Mouse (Mus musculus) central nervous system, embryonic 18 days (tissue): ENCODE data around the gene Vmn1r166. TPM values are rescaled to one million over a fixed set of nuclear protein-coding genes. Genes with fewer than 3 reads are reported as not detected.

Experiments
- polyA plus RNA-seq: library from polyadenylated mRNA; depleted of rRNA; stranded (reverse); fragments of >200 nt; gene quantifications from 2 replicates; pipeline ENCODE4 v1.2.3, GENCODE M21; 2012; rRNA removed

Gene Vmn1r166
- not detected in 2 replicates for polyA plus RNA-seq

GRCm38 (mm10) chr7:23251582-23251981, at the start of gene Vmn1r166:
Gene Vmn1r166, minus strand, starts transcription at chr7:23251682.

GRCm38 (mm10) chr7:23300892-23301291, 49.4 kb upstream of the Vmn1r166 start, which contains the start of gene Nlrp4e:
Gene Nlrp4e, plus strand, starts transcription at chr7:23301192.

DNA sequence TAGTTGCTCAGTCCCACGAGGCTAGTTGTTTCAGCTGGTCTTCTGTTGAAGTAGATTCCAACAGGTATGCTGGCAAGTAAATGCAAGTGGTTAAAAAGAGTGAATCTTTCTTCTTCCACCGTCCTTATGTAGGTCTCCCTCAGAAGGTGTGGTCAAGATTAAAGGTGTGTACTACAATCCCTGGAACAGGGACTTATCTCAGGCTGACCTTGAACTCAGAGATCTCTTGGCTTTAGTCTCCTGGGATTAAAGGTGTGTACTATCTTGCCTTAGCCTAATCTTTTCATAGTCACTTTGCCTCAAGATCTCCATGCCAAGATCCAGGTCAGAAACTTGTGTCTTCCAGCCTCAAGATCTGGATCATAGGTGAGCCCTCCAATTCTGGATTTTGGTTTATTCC, 27.3 kb upstream of the Vmn1r166 start, which contains the start of gene Gm6902:
Gene Gm6902, minus strand, starts transcription at position 101 of the 400 bp plus-strand sequence.

DNA sequence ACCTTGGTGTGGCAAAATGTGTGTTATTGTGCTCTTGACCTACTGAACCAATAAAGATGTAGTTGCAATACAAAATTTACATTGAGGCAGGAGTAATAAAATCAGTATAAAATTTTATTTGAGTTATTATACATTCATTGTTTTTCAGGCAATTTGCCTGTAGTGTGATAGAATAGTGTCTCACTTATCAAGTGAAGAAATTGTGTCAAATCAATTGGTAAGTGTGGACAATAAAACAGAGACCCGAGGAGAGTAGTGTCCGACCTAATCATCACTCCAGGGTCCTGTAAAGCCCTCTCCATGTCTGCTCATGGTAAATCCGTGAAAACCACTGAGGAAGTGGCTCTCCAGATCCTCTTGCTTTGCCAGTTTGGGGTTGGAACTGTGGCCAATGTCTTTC, 34.5 kb downstream of the Vmn1r166 start, which contains the start of gene Vmn1r165:
Gene Vmn1r165, plus strand, starts transcription at position 301 of the 400 bp plus-strand sequence.

Other genes with a start within 250 kb of the Vmn1r166 start
- gene Gm4216, start 231.8 kb downstream of the Vmn1r166 start, polyA plus RNA-seq = not detected in 2 replicates
- not detected in 2 replicates for gene Vmn1r163, start 196.1 kb downstream of the Vmn1r166 start, polyA plus RNA-seq
- not detected in 2 replicates for gene Gm8720, start 184.2 kb downstream of the Vmn1r166 start, polyA plus RNA-seq
- gene Gm10662, start 107.2 kb downstream of the Vmn1r166 start, polyA plus RNA-seq = not detected in 2 replicates
- gene Vmn1r165, start 34.4 kb downstream of the Vmn1r166 start, polyA plus RNA-seq = not detected in 2 replicates
- gene Gm6902, start 27.2 kb upstream of the Vmn1r166 start, polyA plus RNA-seq = not detected in 2 replicates
- not detected in 2 replicates for gene Nlrp4e, start 49.5 kb upstream of the Vmn1r166 start, polyA plus RNA-seq
- gene Nlrp5, start 134.2 kb upstream of the Vmn1r166 start, polyA plus RNA-seq = 0.01 TPM in 1 of 2 replicates, not detected in the other